Comparison of ENCODE assay signal across 9 mouse cellular contexts in genomic region chr2:32628044-32628550, GRCm38 (mm10). TPM values are rescaled to one million over a fixed set of nuclear protein-coding genes. Genes with fewer than 3 reads are reported as not detected.
DNase-seq lines count a peak whose midpoint lies in the region; ATAC-seq and TF ChIP-seq lines count a peak whose summit lies in the region.
"Had no signal": no experiment of that assay in that cellular context is flagged by ENCODE, and none has a peak within 500 bp of the region (broad histone marks: within the 10 kb centered on the region; RNA-seq: fewer than 3 reads in every experiment).

No protein-coding gene starts in this region.

- TF ChIP-seq EP300 in stomach, postnatal 0 days (optimal IDR thresholded peaks at IDR 0.05) = no peak

- TF ChIP-seq POLR2A in spleen, adult 2 months (IDR thresholded peaks at IDR 0.05; ENCODE audit: low read depth, low read length) = no peak

- ATAC-seq in intestine, embryonic 16.5 days = no peak
- no peak for ATAC-seq in stomach, postnatal 0 days (ENCODE audit: low FRiP score, low TSS enrichment)
- ATAC-seq: Patski had no signal

- DNase-seq in gastrocnemius, postnatal 25 days = peak; percentile 39
- no peak for DNase-seq in gastrocnemius, postnatal 14 days
- no peak for DNase-seq in spleen, adult 2 months (ENCODE audit: low read depth in 1 of 2, low spot score in 2 of 2)
- no peak for DNase-seq in spleen, postnatal 36 days (ENCODE audit: low spot score in 2 of 2)
- no peak for DNase-seq in stomach, postnatal 0 days (ENCODE audit: low spot score)
- no peak for DNase-seq in left cerebral cortex, adult 11 months (ENCODE audit: low spot score)
- DNase-seq in thymus, postnatal 25 days = no peak

- peak overlapping the region; percentile 38; the same call in 1 of the 2 replicates for H3K9ac ChIP-seq in intestine, embryonic 16.5 days (ENCODE audit: low read depth, low read length)
- no peak overlapping the region for H3K9ac ChIP-seq in stomach, postnatal 0 days (ENCODE audit: low read length)

- 65% methylated on average over 4 of the region's 4 CpGs for WGBS in spleen, adult 2 months
- 58% methylated on average over 4 of the region's 4 CpGs for WGBS in intestine, embryonic 16.5 days
- WGBS in stomach, postnatal 0 days = 63% methylated on average over 4 of the region's 4 CpGs

- no peaks in the 10 kb centered on the region for H3K9me3 ChIP-seq in intestine, embryonic 16.5 days (ENCODE audit: control insufficient read depth, low read length)
- H3K9me3 ChIP-seq in stomach, postnatal 0 days (ENCODE audit: control insufficient read depth, low read length) = no peaks in the 10 kb centered on the region

- no peak overlapping the region for H3K4me3 ChIP-seq in spleen, adult 2 months (ENCODE audit: extremely low read depth, insufficient read depth, insufficient read length)
- H3K4me3 ChIP-seq in intestine, embryonic 16.5 days (ENCODE audit: low read length) = no peak overlapping the region
- no peak overlapping the region for H3K4me3 ChIP-seq in stomach, postnatal 0 days (ENCODE audit: low read depth, low read length)

- H3K4me1 ChIP-seq in spleen, adult 2 months (ENCODE audit: control insufficient read depth, insufficient read depth, insufficient read length) = no peaks in the 10 kb centered on the region
- H3K4me1 ChIP-seq in intestine, embryonic 16.5 days (ENCODE audit: control insufficient read depth, insufficient read depth, low read length) = peaks cover 42% of the 10 kb centered on the region
- 0 out of 2 replicates have a peak, but pooled peaks cover 9% of the 10 kb centered on the region for H3K4me1 ChIP-seq in stomach, postnatal 0 days (replicated peaks; ENCODE audit: control insufficient read depth, insufficient read depth)

- intact Hi-C loops in gastrocnemius, postnatal 14 days (cut with DNase I; ENCODE audit: low total_unique reads) = no loop called here

- no peaks in the 10 kb centered on the region for H3K36me3 ChIP-seq in spleen, adult 2 months (ENCODE audit: control insufficient read depth, insufficient read depth, low read length)
- no peaks in the 10 kb centered on the region for H3K36me3 ChIP-seq in intestine, embryonic 16.5 days (ENCODE audit: control insufficient read depth, insufficient read depth, low read length)
- H3K36me3 ChIP-seq in stomach, postnatal 0 days (ENCODE audit: control insufficient read depth, insufficient read depth, low read length) = no peaks in the 10 kb centered on the region

- 0 out of 2 replicates have a peak overlapping the region, but pooled peaks have one; percentile 13 for H3K27ac ChIP-seq in spleen, adult 2 months (ENCODE audit: insufficient read depth, low read length)
- peak overlapping the region; percentile 12; the same call in 1 of the 2 replicates for H3K27ac ChIP-seq in intestine, embryonic 16.5 days (ENCODE audit: low read length)
- H3K27ac ChIP-seq in stomach, postnatal 0 days (replicated peaks) = peak overlapping the region; percentile 75

- H3K27me3 ChIP-seq in spleen, adult 2 months (ENCODE audit: control insufficient read depth, insufficient read depth, low read length) = no peaks in the 10 kb centered on the region
- no peaks in the 10 kb centered on the region for H3K27me3 ChIP-seq in intestine, embryonic 16.5 days (replicated peaks; ENCODE audit: control insufficient read depth, insufficient read depth, low read length)
- H3K27me3 ChIP-seq in stomach, postnatal 0 days (ENCODE audit: control insufficient read depth, insufficient read depth, low read length) = no peaks in the 10 kb centered on the region
- H3K27me3 ChIP-seq: Patski had no signal

- TF ChIP-seq CTCF in spleen, adult 2 months (IDR thresholded peaks at IDR 0.05; ENCODE audit: extremely low read depth, insufficient read depth, insufficient read length, insufficient replicate concordance) = no peak
- TF ChIP-seq CTCF in stomach, postnatal 0 days (IDR thresholded peaks at IDR 0.05; ENCODE audit: low read depth) = no peak

- H3K4me2 ChIP-seq in intestine, embryonic 16.5 days (ENCODE audit: low read depth, low read length) = no peak overlapping the region
- H3K4me2 ChIP-seq in stomach, postnatal 0 days (replicated peaks; ENCODE audit: low read depth) = peak overlapping the region; percentile 23; the same call in 1 of the 2 replicates

RNA-seq across cellular contexts. Expression of gene Ak1, which starts 6.5 kb away (rescaled TPM):
- 1,000 to 10,000 TPM; 1,680 to 2,125 TPM for total RNA-seq in gastrocnemius, postnatal 25 days (2021)
- 1,000 to 10,000 TPM; 1,800 to 1,917 TPM for total RNA-seq in gastrocnemius, postnatal 14 days (2021)
- 6.3 and 7.4 TPM in 2 replicates for polyA plus RNA-seq in spleen, adult 2 months (2012; rRNA removed)
- polyA plus RNA-seq in intestine, embryonic 16.5 days (2015; fragmentation: Nextera tagmentation; extraction: Ambion mirVana) = 15.3 and 18.6 TPM in 2 replicates
- polyA plus RNA-seq in stomach, postnatal 0 days (2015; fragmentation: Nextera tagmentation; extraction: Ambion mirVana) = 21.8 and 26.1 TPM in 2 replicates

RNA-seq across cellular contexts. Expression of gene Eng, which starts 18.3 kb away (rescaled TPM):
- total RNA-seq in gastrocnemius, postnatal 25 days (2021) = 10 to 100 TPM; 28.0 to 30.7 TPM
- 10 to 100 TPM; 46.8 to 49.3 TPM for total RNA-seq in gastrocnemius, postnatal 14 days (2021)
- polyA plus RNA-seq in spleen, adult 2 months (2012; rRNA removed) = 132 and 168 TPM in 2 replicates
- polyA plus RNA-seq in intestine, embryonic 16.5 days (2015; fragmentation: Nextera tagmentation; extraction: Ambion mirVana) = 66.8 and 70.3 TPM in 2 replicates
- polyA plus RNA-seq in stomach, postnatal 0 days (2015; fragmentation: Nextera tagmentation; extraction: Ambion mirVana) = 23.0 and 23.3 TPM in 2 replicates

RNA-seq across cellular contexts. Expression of gene St6galnac6, which starts 28.6 kb away (rescaled TPM):
- total RNA-seq in gastrocnemius, postnatal 25 days (2021) = 10 to 100 TPM; 37.3 to 42.6 TPM
- total RNA-seq in gastrocnemius, postnatal 14 days (2021) = 10 to 100 TPM; 42.7 to 51.0 TPM
- 22.3 and 32.4 TPM in 2 replicates for polyA plus RNA-seq in spleen, adult 2 months (2012; rRNA removed)
- 12.3 and 15.2 TPM in 2 replicates for polyA plus RNA-seq in intestine, embryonic 16.5 days (2015; fragmentation: Nextera tagmentation; extraction: Ambion mirVana)
- 9.1 and 11.3 TPM in 2 replicates for polyA plus RNA-seq in stomach, postnatal 0 days (2015; fragmentation: Nextera tagmentation; extraction: Ambion mirVana)

RNA-seq across cellular contexts. Expression of gene St6galnac4, which starts 41.2 kb away (rescaled TPM):
- 10 to 100 TPM; 24.6 to 29.2 TPM for total RNA-seq in gastrocnemius, postnatal 25 days (2021)
- 10 to 100 TPM; 25.6 to 26.3 TPM for total RNA-seq in gastrocnemius, postnatal 14 days (2021)
- 34.2 and 40.4 TPM in 2 replicates for polyA plus RNA-seq in spleen, adult 2 months (2012; rRNA removed)
- 14.7 and 16.5 TPM in 2 replicates for polyA plus RNA-seq in intestine, embryonic 16.5 days (2015; fragmentation: Nextera tagmentation; extraction: Ambion mirVana)
- 7.4 and 7.7 TPM in 2 replicates for polyA plus RNA-seq in stomach, postnatal 0 days (2015; fragmentation: Nextera tagmentation; extraction: Ambion mirVana)

RNA-seq across cellular contexts. Expression of gene 9430097D07Rik, which starts 52.6 kb away (rescaled TPM):
- not detected for total RNA-seq in gastrocnemius, postnatal 25 days (2021)
- total RNA-seq in gastrocnemius, postnatal 14 days (2021) = not detected
- polyA plus RNA-seq in spleen, adult 2 months (2012; rRNA removed) = not detected in 2 replicates
- polyA plus RNA-seq in intestine, embryonic 16.5 days (2015; fragmentation: Nextera tagmentation; extraction: Ambion mirVana) = not detected in 2 replicates
- polyA plus RNA-seq in stomach, postnatal 0 days (2015; fragmentation: Nextera tagmentation; extraction: Ambion mirVana) = not detected in 2 replicates

Comparison
In these comparisons a context has a peak if more than half of its experiments do, and no peak if none do; other contexts are left out.
1. H3K27ac ChIP-seq: peak in every context shown above with its lines; median percentile 75 in stomach, postnatal 0 days; 13 in spleen, adult 2 months; 12 in intestine, embryonic 16.5 days.